Mouse (Mus musculus) lung, adult 18-20 months (tissue): ENCODE results near the gene Gm20532.

Experiments used
- DNase-seq, 2 experiments: peaks; one replicate each; pipeline ENCODE4 v3.0.0; 2022; ENCODE audit warnings: mixed read lengths in 2 of 2

Gm20532 gene

GRCm38 (mm10) chr2:26596898-26597297 lies 10.5 kb downstream of the Gm20532 start:
- DNase-seq: no peak

GRCm38 (mm10) chr2:26597810-26598209 lies 11.4 kb downstream of the Gm20532 start:
- DNase-seq: no peak

GRCm38 (mm10) chr2:26598462-26598861 lies 12.0 kb downstream of the Gm20532 start:
- no peak for DNase-seq

- no peak for DNase-seq
These were observed 13.5 kb downstream of the Gm20532 start for GRCm38 (mm10) chr2:26599965-26600364.

GRCm38 (mm10) chr2:26600664-26601063 lies 14.2 kb downstream of the Gm20532 start:
- no peak for DNase-seq

- DNase-seq: no peak
These were observed 15.2 kb downstream of the Gm20532 start for GRCm38 (mm10) chr2:26601595-26601994.

GRCm38 (mm10) chr2:26602631-26603030 lies 16.2 kb downstream of the Gm20532 start:
- no peak for DNase-seq

- no peak for DNase-seq
These were observed 16.7 kb downstream of the Gm20532 start for GRCm38 (mm10) chr2:26603159-26603558.

- DNase-seq: peak; percentile 89 to 94
These were observed 17.6 kb downstream of the Gm20532 start, which contains the start of gene Agpat2 for GRCm38 (mm10) chr2:26603720-26604671. TSS of gene Agpat2 (minus strand) at chr2:26604417.

- DNase-seq: no peak
These were observed 18.9 kb downstream of the Gm20532 start for GRCm38 (mm10) chr2:26605331-26605730.

GRCm38 (mm10) chr2:26606579-26606978 lies 20.1 kb downstream of the Gm20532 start:
- DNase-seq: no peak

GRCm38 (mm10) chr2:26607056-26607910 lies 20.8 kb downstream of the Gm20532 start:
- DNase-seq: peak; percentile 62 to 80

GRCm38 (mm10) chr2:26608781-26609180 lies 22.3 kb downstream of the Gm20532 start:
- no peak for DNase-seq

GRCm38 (mm10) chr2:26609261-26609661 lies 22.8 kb downstream of the Gm20532 start:
- no peak for DNase-seq

GRCm38 (mm10) chr2:26610526-26610925 lies 24.1 kb downstream of the Gm20532 start:
- DNase-seq: no peak

GRCm38 (mm10) chr2:26611054-26611453 lies 24.6 kb downstream of the Gm20532 start:
- no peak for DNase-seq

GRCm38 (mm10) chr2:26611896-26612295 lies 25.5 kb downstream of the Gm20532 start:
- no peak for DNase-seq

- no peak for DNase-seq
These were observed 28.5 kb downstream of the Gm20532 start for GRCm38 (mm10) chr2:26614903-26615302.

GRCm38 (mm10) chr2:26615459-26616124 lies 29.2 kb downstream of the Gm20532 start:
- DNase-seq: no peak

GRCm38 (mm10) chr2:26617331-26617730 lies 30.9 kb downstream of the Gm20532 start:
- DNase-seq: no peak

GRCm38 (mm10) chr2:26617928-26618327 lies 31.5 kb downstream of the Gm20532 start:
- DNase-seq: no peak

GRCm38 (mm10) chr2:26621246-26621645 lies 34.8 kb downstream of the Gm20532 start:
- no peak for DNase-seq

GRCm38 (mm10) chr2:26622984-26623383 lies 36.5 kb downstream of the Gm20532 start:
- DNase-seq: no peak
